Mouse (Mus musculus): ENCODE measurements around the gene Lrrc45. TPM values are rescaled to one million over a fixed set of nuclear protein-coding genes. Genes with fewer than 3 reads are reported as not detected.
A peak's percentile ranks its signal among the peaks of the same experiment; 100 is the strongest.
"Not testable (repeated sequence)": the region's sequence is repeated elsewhere in the genome, so short reads cannot be mapped to it uniquely, and the experiment has no call there.

Gene Lrrc45
- polyA plus RNA-seq, 1 experiment from 2014 or later: 34.4 TPM

DNA sequence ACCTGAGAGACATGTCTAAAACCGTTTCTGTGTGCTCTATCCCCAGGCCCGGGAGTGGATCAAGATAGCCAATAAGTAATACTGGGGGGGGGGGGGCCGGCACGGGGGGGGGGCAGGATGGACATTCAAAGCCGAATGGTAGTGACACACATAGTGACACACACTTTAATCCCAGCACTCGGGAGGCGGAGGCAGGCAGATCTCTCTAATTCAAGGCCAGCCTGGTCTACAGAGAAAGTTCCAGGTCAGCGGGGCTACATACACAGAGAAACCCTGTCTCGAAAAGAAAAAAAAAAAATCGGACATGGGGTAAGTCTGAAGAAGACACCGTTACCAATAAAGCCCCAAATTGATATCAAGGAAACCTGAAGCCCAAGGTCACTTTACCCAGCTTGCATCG, 13.8 kb downstream of the Lrrc45 start:
- H3K9ac ChIP-seq (ENCODE audit: low read depth, low read length): no peak overlapping the region
- DNase-seq (ENCODE audit: low spot score) (no peak), ATAC-seq (ENCODE audit: low FRiP score) (no peak)
- 58% methylated on average over 12 of the region's 12 CpGs for WGBS
- no peak overlapping the region for H3K27ac ChIP-seq (ENCODE audit: low read depth, low read length)
- no peak overlapping the region for H3K4me3 ChIP-seq (ENCODE audit: low read depth, low read length)
- H3K4me2 ChIP-seq (replicated peaks; ENCODE audit: low read depth, low read length): no peak overlapping the region
- H3K9me3 ChIP-seq (ENCODE audit: control insufficient read depth, low read length): no peaks in the 10 kb centered on the region
- no peaks in the 10 kb centered on the region for H3K4me1 ChIP-seq (replicated peaks; ENCODE audit: control insufficient read depth, insufficient read depth, low read length)
- no peaks in the 10 kb centered on the region for H3K36me3 ChIP-seq (ENCODE audit: control insufficient read depth, insufficient read depth, low read length)
- no peaks in the 10 kb centered on the region for H3K27me3 ChIP-seq (ENCODE audit: control insufficient read depth, insufficient read depth, low read length)

DNA sequence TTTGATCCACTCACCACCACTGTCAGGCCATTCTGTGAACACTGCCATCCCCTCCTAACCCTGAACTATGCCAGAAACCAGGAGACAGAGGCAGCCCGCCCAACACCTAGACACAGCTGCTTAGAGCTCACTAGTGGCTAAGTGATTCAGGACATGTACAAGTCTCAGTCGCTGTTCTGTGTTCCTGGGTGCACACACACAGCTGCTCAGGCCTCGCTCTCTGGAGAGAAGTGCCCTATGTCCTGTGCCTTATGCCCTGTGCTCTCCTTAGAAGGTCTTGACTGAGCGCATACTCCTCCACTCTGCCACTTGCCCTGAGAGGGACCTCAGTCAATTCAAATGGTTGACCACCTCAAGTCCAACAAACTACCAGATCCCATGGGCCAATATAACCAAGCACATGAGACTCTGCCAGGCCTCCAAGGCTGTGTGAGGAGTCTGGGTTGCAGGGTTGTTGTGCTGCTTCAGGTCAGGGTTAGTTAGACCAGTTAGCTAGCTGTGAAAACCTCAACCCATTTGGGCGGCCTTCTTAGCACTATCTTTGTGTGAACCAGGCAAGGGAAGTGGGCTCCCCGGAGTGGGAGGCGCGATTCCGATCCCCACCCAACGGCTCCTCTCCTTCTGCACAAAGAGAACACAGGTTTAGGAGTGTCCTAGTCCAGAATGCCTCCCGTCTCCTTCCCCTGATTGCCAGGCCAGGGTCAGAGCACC, 15.0 kb downstream of the Lrrc45 start:
- H3K36me3 ChIP-seq (ENCODE audit: control insufficient read depth, insufficient read depth, low read length): no peaks in the 10 kb centered on the region
- no peak for ATAC-seq (ENCODE audit: low FRiP score)
- H3K27me3 ChIP-seq (ENCODE audit: control insufficient read depth, insufficient read depth, low read length): no peaks in the 10 kb centered on the region

DNA sequence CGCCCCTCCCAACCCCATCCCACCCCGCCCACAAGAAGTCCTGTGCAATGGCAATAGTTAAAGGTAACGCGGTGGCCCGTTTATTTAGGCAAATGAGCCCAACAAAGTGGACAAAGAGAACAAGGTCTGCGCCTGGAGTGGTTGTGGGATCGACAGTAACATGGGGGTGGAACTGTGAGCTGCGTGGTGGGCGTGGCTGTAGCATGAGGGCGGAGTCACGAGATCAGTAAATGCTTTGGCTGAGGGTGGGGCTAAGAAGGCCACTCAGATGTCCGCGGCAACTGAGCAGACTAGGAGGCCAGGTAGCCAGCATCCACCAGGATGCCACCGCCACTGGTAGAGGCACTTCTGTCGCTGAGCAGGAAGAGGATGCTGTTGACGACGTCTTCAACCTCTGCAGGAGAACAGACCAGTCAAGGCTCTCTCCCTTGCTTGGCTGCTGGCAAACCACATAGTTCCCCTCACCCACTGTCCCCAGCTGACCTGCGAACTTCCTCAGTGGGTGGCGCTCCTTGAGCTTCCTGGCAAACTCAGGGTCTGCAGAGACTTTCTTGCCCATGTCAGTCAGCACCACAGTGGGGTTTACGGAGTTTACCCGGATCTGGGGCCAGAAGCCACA, 15.8 kb downstream of the Lrrc45 start:
- 1% methylated on average over 17 of the region's 21 CpGs for WGBS
- not testable (repeated sequence) for H3K9me3 ChIP-seq (ENCODE audit: control insufficient read depth, low read length); H3K9ac ChIP-seq (ENCODE audit: low read depth, low read length); H3K4me3 ChIP-seq (ENCODE audit: low read depth, low read length); H3K4me1 ChIP-seq (replicated peaks; ENCODE audit: control insufficient read depth, insufficient read depth, low read length); H3K27me3 ChIP-seq (ENCODE audit: control insufficient read depth, insufficient read depth, low read length); H3K36me3 ChIP-seq (ENCODE audit: control insufficient read depth, insufficient read depth, low read length); H3K27ac ChIP-seq (ENCODE audit: low read depth, low read length); ATAC-seq (ENCODE audit: low FRiP score)
- peak overlapping the region; percentile 23; the same call in 1 of the 2 replicates for H3K4me2 ChIP-seq (replicated peaks; ENCODE audit: low read depth, low read length)
- DNase-seq (ENCODE audit: low spot score): peak; percentile 72

More for the DNA sequence above, 15.0 kb downstream of the Lrrc45 start:
- H3K27ac ChIP-seq (ENCODE audit: low read depth, low read length): no peak overlapping the region
- H3K9ac ChIP-seq (ENCODE audit: low read depth, low read length): no peak overlapping the region
- no peak overlapping the region for H3K4me3 ChIP-seq (ENCODE audit: low read depth, low read length)
- H3K4me2 ChIP-seq (replicated peaks; ENCODE audit: low read depth, low read length): no peak overlapping the region; the same call in 1 of the 2 replicates
- no peaks in the 10 kb centered on the region for H3K9me3 ChIP-seq (ENCODE audit: control insufficient read depth, low read length)
- DNase-seq (ENCODE audit: low spot score): no peak
- 76% methylated on average over 11 of the region's 11 CpGs for WGBS
- H3K4me1 ChIP-seq (replicated peaks; ENCODE audit: control insufficient read depth, insufficient read depth, low read length): no peaks in the 10 kb centered on the region

DNA sequence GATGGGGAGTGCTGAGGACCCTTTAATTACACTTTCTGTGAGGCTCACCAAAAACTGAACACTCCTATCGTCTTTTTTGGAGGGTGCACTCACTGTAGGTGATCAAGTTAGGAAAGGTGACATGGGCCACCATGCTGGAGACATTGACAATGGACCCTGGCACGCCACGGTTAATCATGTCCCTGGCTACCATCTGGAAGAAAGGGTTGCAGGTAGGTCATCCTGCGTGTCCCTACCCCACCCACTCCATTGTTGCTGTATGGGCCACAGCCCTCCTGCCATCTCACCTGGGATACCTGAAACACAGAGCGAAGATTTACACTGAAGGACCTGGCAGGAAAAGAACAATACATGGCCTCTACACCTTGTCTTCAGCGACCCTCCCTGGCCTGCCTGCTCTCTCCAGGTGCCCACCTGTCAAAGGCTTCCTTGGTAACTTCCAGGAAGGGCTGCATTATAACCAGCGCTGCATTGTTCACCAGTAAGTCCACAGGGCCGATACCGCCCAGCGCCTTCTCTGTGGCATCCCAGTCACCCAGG, 16.7 kb downstream of the Lrrc45 start:
- DNase-seq (ENCODE audit: low spot score) (no peak), ATAC-seq (ENCODE audit: low FRiP score) (no peak)
- no peak overlapping the region for H3K4me2 ChIP-seq (replicated peaks; ENCODE audit: low read depth, low read length)
- no peaks in the 10 kb centered on the region for H3K9me3 ChIP-seq (ENCODE audit: control insufficient read depth, low read length)
- H3K36me3 ChIP-seq (ENCODE audit: control insufficient read depth, insufficient read depth, low read length): no peaks in the 10 kb centered on the region
- no peaks in the 10 kb centered on the region for H3K27me3 ChIP-seq (ENCODE audit: control insufficient read depth, insufficient read depth, low read length)
- no peaks in the 10 kb centered on the region for H3K4me1 ChIP-seq (replicated peaks; ENCODE audit: control insufficient read depth, insufficient read depth, low read length)
- no peak overlapping the region for H3K4me3 ChIP-seq (ENCODE audit: low read depth, low read length)
- WGBS: 88% methylated on average over 10 of the region's 10 CpGs
- no peak overlapping the region for H3K9ac ChIP-seq (ENCODE audit: low read depth, low read length)
- no peak overlapping the region for H3K27ac ChIP-seq (ENCODE audit: low read depth, low read length)

DNA sequence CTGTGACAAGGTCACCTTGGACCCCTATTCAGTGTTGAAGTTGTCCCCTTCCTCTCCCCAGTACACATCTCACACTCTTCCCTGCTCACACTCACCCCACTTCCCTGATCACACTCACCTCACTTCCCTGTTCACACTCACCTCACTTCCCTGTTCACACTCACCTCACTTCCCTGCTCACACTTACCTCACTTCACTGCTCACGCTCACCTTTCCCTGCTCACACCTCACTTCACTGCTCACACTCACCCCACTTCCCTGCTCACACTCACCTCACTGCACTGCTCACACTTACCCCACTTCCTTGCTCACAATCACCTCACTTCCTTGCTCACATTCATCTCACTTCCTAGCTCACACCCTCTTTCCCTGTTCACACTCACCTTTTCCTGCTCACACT, 17.7 kb downstream of the Lrrc45 start:
- no peaks in the 10 kb centered on the region for H3K4me1 ChIP-seq (replicated peaks; ENCODE audit: control insufficient read depth, insufficient read depth, low read length)

DNA sequence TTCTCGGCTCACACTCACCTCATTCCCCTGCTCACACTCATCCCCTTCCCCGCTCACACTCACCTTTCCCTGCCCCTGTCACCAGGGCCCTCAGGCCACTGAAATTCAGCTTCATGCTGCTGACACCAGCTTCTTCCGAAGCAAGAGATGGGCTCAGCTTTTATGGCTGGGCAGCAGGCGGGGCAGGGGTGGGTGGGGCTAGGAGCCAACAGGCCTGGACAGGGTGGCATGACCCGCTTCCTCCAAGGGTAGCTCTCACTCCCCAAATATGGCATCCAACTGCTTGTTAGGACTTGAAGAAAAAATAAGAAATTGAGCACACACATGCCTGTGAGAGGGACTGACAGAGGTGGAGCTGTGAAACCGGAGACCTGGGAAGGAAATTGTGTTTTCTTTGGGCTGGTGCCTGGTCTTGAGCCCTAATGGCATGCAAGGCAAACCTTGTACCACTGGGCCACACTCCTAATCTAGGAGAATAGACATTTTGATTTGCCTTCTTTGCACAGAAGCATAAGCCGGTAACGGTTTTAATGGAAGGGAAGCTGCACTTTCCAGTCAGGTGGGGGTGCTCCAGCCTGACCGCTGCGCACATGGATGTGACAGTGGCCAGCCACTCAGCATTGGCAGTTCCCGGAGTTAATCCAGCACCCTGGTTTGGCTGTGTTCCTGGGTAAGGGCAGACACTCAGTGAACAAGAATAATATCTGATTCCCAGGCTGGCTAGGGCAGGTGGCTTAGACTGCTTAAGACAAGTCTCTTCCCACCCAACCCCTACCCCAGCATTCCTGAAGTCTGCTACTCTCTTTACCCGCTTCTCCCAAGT, 18.3 kb downstream of the Lrrc45 start, which contains the start of gene Cbr2:
Gene Cbr2 (minus strand): TSS at position 257 of the 823 bp plus-strand sequence.
- H3K9ac ChIP-seq (ENCODE audit: low read depth, low read length): no peak within 1 kb of the TSS
- H3K4me3 ChIP-seq (ENCODE audit: low read depth, low read length): no peak within 1 kb of the TSS
- DNase-seq (ENCODE audit: low spot score) (no peak), ATAC-seq (ENCODE audit: low FRiP score) (no peak)
- no peak within 1 kb of the TSS for H3K27ac ChIP-seq (ENCODE audit: low read depth, low read length)
- no peaks in the 10 kb centered on the region for H3K36me3 ChIP-seq (ENCODE audit: control insufficient read depth, insufficient read depth, low read length)
- no peaks in the 10 kb centered on the region for H3K27me3 ChIP-seq (ENCODE audit: control insufficient read depth, insufficient read depth, low read length)
- no peak within 1 kb of the TSS; the same call in 1 of the 2 replicates for H3K4me2 ChIP-seq (replicated peaks; ENCODE audit: low read depth, low read length)
- 73% methylated on average over 12 of the region's 12 CpGs for WGBS
- H3K4me1 ChIP-seq (replicated peaks; ENCODE audit: control insufficient read depth, insufficient read depth, low read length): no peaks in the 10 kb centered on the region
- no peaks in the 10 kb centered on the region for H3K9me3 ChIP-seq (ENCODE audit: control insufficient read depth, low read length)

More for the DNA sequence above, 17.7 kb downstream of the Lrrc45 start:
- H3K27ac ChIP-seq (ENCODE audit: low read depth, low read length): no peak overlapping the region
- ATAC-seq (ENCODE audit: low FRiP score) (no peak), DNase-seq (ENCODE audit: low spot score) (no peak)
- no peak overlapping the region for H3K9ac ChIP-seq (ENCODE audit: low read depth, low read length)
- H3K4me3 ChIP-seq (ENCODE audit: low read depth, low read length): no peak overlapping the region
- no peaks in the 10 kb centered on the region for H3K27me3 ChIP-seq (ENCODE audit: control insufficient read depth, insufficient read depth, low read length)
- no peaks in the 10 kb centered on the region for H3K9me3 ChIP-seq (ENCODE audit: control insufficient read depth, low read length)
- no peak overlapping the region for H3K4me2 ChIP-seq (replicated peaks; ENCODE audit: low read depth, low read length)
- no peaks in the 10 kb centered on the region for H3K36me3 ChIP-seq (ENCODE audit: control insufficient read depth, insufficient read depth, low read length)
- 88% methylated on average over 1 of the region's 1 CpGs for WGBS

DNA sequence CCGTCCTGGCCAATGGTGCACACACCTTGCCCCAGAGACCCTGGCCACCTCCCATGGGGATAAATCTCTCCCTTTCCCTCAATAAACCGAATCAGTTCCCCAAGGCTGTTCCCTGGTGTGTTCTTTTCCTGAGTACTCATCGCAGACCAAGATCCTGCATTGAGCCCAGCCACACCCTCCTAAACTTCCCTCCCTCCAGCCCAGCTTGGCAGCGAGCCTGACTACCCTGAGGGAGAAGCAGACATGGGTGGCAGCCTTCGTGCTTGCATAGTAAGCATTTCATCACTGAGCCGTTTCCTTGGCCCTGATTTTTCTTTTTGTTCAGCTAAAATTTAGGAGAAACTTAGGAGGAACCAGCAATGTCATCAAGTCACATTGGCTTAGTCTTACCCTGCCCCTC, 19.8 kb downstream of the Lrrc45 start:
- H3K4me2 ChIP-seq (replicated peaks; ENCODE audit: low read depth, low read length): no peak overlapping the region
- no peaks in the 10 kb centered on the region for H3K9me3 ChIP-seq (ENCODE audit: control insufficient read depth, low read length)
- no peaks in the 10 kb centered on the region for H3K4me1 ChIP-seq (replicated peaks; ENCODE audit: control insufficient read depth, insufficient read depth, low read length)
- H3K27me3 ChIP-seq (ENCODE audit: control insufficient read depth, insufficient read depth, low read length): no peaks in the 10 kb centered on the region
- H3K36me3 ChIP-seq (ENCODE audit: control insufficient read depth, insufficient read depth, low read length): no peaks in the 10 kb centered on the region
- ATAC-seq (ENCODE audit: low FRiP score) (no peak), DNase-seq (ENCODE audit: low spot score) (no peak)
- 72% methylated on average over 6 of the region's 6 CpGs for WGBS
- H3K27ac ChIP-seq (ENCODE audit: low read depth, low read length): no peak overlapping the region
- H3K9ac ChIP-seq (ENCODE audit: low read depth, low read length): no peak overlapping the region
- no peak overlapping the region for H3K4me3 ChIP-seq (ENCODE audit: low read depth, low read length)

DNA sequence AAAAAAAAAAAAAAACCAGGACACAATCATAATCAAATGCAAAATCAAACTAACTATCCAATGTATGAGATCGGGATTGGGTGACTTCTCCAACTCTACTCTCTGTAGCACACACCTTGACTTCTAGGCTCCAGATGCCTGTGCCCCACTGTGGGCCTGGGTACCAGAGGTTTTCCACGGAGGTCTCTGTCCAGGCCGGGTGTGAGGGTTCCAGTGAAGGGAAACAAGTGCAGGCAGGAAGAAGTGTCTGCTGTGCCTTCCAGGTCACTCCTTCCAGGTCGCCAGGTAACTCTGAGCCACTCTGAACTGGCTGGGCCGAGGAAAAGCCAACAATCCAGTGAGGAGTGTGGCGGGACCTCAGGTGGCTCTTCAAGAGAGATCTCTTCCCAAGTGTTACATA, 22.7 kb downstream of the Lrrc45 start:
- Histone ChIP-seq H3K4me3 (ENCODE audit: low read depth, low read length) (no peak overlapping the region), H3K9ac (ENCODE audit: low read depth, low read length) (no peak overlapping the region), H3K9me3 (ENCODE audit: control insufficient read depth, low read length) (no peaks in the 10 kb centered on the region), H3K4me2 (replicated peaks; ENCODE audit: low read depth, low read length) (no peak overlapping the region), H3K4me1 (replicated peaks; ENCODE audit: control insufficient read depth, insufficient read depth, low read length) (no peaks in the 10 kb centered on the region), H3K27ac (ENCODE audit: low read depth, low read length) (no peak overlapping the region), H3K27me3 (ENCODE audit: control insufficient read depth, insufficient read depth, low read length) (no peaks in the 10 kb centered on the region), H3K36me3 (ENCODE audit: control insufficient read depth, insufficient read depth, low read length) (no peaks in the 10 kb centered on the region)
- 79% methylated on average over 6 of the region's 6 CpGs for WGBS
- no peak for DNase-seq (ENCODE audit: low spot score)
- ATAC-seq (ENCODE audit: low FRiP score): no peak

Measured in hindbrain, embryonic 11.5 days (tissue).